Mouse (Mus musculus): Measurements from ENCODE around the gene Ext2.

The Ext2 gene

DNA sequence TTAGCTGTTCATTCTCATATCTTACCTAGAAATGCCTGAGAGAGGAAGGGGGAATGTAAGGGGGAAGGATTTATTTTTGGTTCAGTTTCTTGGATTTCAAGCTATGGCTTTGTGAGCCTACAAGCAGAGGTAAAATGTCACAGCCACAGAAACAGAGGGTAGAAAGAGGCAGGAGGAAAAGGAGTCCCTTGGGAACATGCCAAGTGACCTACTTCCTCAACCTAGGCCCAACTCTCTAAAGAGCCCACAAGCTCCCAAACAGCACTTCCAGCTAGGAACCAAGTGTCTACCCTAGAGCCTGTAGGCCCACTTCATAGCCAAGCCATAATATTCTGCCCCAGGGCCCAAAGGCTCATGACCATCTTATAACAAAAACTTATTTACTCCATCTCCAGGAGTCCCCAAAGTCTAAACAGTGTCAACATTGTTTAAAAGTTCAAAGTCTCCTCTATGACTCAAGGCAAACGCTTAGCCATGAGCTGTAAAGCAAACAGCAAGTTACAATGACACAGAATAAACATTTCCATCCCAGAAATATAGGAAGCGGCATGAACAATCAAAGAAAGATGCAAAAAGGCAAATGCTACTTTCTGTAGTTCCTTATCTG, 99.1 kb downstream of the Ext2 start:
- DNase-seq = no peak

DNA sequence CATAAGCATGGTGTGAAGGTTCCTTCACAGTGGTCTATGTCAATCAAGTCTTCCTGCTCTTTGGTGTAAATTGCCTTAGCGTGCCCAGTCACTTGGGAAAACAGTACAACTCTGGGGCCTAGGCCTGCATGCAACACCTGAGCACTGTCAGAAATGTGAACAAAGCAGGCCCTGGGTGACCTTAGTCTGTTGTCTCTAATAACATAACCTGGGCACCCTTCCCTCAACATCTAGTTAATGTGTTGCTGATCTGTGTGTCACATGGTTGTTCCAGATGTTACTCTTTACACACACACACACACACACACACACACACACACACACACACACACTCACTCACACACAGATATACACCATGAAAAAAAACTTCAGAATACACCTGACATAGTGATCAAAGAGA, 101.4 kb downstream of the Ext2 start:
- DNase-seq = no peak

DNA sequence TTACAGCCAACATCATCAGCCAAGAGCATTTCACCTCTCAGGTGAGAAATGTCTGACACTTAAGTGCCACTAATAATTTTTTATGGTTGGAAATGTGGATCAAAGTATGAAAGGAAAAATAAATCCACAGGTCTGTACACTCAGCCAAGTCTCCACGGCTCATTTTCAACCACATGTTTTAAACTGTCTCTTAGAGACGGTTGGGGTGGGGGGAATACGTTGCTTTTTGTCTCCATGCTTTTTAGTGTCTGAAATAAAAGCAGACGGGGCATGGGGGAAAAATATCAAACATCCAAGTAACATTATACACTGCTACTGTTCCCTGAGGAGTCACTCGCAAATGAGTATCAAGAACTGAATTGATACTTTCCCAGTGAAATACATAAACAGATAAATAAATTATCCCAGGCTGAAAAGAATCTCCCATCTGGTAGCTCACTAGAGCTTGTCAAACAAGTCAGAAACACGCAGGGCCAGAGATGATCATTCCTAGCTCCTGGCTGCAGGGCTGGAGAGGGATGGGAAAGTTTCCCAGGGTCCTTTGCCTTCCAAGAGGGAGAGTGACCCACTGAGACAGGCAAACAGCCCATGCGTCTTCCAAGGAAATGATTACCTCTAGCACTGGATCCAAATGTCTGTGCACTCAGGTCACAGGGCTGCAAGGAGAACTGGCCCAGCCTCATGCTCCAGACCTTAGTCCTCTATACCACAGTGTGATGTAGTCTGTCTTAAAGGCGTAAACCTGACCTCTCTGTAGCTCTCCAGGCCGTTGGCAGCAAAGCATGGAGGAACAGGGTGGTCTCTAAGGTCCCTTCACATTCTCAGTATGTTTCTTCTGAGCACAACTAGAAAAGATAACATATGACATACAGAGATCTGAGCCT, 102.3 kb downstream of the Ext2 start:
- no peak for DNase-seq

DNA sequence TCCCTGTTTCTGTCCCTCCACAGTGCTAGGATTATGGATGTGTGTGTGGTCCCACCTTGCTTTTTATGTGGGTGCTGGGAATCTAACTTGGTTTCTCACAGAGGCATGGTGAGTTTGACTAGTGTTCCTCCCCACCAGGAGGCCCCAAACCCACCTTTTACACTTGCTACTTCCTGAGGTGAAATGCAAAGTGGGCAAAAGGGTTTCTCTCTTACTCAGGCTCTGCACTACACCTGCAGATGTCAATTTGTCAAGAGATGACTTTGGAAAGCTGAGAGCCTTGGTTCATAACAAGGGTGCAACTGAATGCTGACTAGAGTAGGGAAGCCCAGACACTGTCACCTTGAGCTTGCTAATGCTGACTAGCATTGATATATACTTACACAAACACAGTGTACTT, 109.1 kb downstream of the Ext2 start:
- no peak for DNase-seq

DNA sequence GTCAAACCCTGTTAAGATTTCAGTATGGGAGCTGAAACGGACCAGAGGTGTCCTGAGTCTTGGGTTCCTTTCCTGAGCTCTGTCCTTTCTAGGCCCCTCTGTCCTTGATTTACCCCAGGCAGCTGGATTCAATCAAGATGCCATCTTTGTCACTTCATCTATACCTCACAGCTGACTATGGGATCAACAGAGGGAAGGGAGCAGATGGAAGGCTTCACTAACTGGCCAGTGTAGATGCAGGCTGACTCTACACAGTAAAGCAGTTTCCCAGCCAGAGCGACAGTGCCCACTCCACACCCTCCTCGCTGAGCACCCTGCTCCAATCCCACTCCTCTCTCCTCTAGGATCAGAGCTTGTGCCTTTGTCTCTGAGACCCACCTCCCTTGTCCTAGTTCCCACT, 110.9 kb downstream of the Ext2 start:
- no peak for DNase-seq

DNA sequence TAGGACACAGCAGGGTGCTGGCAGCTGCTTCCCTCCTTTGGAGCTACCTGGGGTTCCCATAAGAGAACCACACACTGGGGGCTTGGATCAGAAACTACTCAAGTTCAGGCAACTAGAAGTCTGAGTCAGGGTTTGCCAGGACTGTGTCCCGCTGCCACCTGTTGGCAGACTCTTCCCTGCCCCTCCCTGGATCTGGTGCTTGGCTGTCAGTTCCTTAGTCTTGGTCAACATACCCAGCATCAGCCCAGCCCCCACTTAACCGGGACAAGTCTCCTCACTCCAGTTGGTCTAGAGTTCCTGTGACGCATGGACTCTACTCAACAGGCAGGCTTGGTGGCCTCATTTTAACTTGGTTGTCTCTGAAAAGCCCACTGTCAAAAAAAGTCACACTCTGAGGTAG, 112.7 kb downstream of the Ext2 start:
- DNase-seq = no peak

DNA sequence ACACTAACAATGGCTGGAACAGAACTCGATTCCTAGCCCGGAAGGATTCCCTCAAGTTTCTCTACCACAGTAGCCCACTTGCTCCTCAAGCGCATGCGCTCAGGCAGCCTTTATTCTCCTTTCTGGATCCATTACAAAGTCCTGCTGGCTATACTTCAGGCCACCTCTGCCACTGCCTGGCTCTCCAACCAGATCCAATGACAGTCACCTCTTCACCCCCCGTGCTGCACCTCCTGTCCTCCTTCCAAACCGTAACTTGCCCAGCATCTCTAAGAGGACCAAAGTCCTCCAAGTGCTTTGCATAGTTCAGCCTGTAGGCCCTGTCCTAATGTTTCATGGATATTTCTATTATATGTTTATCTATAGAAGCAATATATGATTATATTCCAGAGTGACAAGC, 113.1 kb downstream of the Ext2 start:
- DNase-seq = no peak

DNA sequence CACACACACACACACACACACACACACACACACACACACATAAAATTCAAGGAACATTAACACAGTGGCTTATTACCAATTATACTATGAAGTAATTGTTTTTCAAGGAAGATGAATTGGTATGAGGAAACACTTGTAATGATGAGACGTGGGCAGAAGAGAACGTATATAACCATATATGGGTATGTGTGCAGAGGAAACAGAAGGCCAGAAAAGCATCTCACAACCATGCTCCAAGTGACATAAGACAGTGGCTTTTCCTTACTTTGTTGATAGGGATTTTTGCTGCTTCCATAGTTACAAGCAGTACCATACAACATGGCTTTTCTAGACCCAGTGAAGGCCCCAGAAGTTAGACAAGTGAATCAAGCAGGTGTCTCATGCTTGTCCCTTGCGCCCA, 115.5 kb downstream of the Ext2 start:
- no peak for DNase-seq

DNA sequence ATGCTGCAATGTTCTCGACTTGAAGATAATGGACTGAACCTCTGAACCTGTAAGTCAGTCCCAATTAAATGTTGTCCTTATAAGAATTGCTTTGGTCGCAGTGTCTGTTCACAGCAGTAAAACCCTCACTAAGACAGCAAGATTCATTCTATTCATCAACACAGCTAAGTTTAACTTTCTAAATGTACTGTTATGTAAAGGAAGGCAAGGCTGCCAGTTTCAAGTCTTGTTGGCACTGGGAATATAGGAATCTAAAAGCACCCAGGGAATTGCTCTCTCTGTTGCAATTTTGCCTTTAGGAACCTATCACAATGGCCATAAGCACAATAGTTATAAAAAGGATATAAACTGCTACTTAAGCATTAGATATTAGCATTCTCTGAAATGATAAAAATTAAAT, 116.0 kb downstream of the Ext2 start:
- DNase-seq = no peak

DNA sequence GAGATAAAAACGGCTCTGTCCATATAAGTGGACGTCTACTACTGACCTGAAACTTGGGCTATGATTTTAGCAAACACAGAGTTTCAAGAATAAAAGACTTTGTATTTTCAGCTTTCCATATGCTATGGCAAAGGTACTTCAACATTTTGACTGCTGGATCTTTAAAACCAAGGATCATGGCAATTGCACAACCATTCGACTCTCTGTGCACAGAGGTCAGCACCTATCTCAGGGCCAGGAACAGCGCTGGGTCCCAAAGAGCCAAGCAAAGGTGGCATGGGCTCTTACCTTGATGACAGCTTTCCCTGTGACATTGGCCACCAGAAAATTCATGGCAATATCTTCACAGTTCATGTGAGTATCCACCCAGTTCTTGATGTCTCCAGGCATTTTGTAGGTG, 118.2 kb downstream of the Ext2 start:
- no peak for DNase-seq

DNA sequence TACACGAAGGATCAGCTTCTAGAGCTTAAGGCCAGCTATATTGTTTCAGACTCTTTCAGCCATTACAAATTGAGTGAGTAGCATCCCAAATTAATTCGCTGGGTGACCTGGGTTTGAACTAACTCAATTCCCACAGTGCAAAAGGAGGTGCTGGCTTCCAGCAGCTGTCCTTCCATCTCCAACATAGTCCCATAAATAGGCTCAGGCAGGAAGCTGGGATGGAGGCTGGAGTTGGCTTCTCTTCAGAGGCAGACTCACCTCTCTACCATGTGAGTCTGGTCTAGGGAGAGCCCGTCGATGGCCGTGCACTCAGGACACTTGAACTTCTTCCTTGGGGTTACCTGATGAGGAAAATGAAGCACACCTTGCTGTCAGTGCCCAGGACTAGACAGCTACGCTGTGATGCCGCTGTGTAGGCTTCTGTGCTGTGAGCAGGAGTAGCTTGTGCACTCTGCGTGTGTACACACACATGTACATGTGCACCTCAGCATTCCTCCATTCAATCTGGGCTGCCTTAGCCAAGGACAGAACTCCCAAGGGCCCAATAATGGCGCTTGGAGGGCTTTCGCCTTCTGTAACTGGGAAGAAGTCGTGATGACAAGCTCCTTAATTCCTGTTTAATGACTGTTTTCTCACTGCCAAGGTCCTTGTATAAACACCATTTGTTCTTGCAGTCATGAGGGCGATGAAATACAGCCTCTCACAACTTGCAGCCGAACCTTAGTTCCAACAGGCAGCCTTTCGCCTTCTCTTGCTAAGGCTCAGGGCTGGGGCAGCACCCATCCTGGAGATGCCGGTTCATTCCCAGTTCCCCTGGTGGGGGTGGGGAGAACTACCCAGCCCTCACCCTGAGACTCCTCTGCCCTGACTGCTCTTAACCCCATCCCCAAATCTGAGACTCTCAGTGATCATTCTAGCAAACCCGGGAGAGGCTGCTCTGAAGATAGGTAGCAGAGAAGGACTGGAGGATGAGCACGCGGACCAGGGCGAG, 119.1 kb downstream of the Ext2 start:
- peak; percentile 79 for DNase-seq

DNA sequence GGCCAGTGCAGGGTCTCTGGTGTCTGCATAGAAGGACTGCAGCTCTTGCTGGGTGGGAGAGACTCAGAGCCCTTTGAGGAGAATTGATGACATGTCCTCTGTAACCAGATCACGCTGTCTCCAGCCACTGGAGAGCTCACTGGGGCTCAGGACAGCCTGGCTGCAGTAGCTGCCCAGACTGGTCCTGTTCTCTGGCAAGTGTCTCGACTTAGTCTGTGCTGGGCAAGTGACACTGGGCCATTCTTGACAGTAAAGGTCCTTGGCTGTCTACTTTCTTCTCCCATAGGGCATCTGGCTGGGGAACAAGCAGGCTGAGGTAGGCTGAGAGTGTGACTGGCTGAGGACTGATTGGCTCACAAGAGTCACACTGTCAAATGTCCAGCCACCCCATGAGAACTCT, 123.0 kb downstream of the Ext2 start:
- no peak for DNase-seq

DNA sequence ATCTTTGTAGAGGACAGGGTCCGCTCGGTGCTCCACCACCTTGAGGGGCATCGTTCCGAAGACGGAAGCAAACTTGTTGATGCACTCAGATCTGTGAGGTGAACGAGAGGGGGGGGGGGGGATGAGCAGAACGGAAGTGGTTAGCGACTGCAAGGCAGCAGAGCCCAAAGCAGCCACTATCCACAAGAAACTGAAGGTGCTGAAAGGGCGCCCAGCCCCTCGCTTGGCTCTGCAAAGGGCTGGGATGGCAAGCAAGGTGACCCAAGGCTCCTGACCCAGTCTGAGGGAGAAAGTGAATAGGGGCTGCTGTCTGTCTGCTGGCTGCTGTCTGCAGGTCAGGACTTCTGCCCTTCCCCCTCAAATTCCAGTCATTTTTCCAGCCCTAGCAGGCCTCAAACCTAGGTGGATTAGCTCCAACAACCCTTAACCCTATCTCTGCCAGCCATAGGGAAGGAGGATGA, 126.2 kb downstream of the Ext2 start:
- DNase-seq = no peak

DNA sequence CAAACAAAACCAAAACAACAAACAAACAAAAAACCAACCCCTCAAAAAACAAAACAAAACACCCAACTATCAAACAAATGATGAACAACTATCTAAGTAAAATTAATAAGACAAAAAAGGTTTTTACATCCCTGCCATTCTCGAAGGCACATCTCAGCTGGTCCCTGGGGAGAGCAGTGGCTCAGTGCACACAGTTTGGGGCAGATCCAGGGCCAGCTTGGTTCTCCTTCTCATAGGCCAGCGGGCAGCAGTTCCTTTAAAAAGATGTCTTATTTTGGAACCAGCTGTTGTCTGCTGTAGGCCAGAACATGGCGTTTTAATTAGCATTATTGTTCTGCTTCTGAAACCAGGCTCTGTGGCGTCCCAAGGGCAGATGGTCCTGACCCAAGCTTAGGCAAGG, 129.3 kb downstream of the Ext2 start:
- no peak for DNase-seq

DNA sequence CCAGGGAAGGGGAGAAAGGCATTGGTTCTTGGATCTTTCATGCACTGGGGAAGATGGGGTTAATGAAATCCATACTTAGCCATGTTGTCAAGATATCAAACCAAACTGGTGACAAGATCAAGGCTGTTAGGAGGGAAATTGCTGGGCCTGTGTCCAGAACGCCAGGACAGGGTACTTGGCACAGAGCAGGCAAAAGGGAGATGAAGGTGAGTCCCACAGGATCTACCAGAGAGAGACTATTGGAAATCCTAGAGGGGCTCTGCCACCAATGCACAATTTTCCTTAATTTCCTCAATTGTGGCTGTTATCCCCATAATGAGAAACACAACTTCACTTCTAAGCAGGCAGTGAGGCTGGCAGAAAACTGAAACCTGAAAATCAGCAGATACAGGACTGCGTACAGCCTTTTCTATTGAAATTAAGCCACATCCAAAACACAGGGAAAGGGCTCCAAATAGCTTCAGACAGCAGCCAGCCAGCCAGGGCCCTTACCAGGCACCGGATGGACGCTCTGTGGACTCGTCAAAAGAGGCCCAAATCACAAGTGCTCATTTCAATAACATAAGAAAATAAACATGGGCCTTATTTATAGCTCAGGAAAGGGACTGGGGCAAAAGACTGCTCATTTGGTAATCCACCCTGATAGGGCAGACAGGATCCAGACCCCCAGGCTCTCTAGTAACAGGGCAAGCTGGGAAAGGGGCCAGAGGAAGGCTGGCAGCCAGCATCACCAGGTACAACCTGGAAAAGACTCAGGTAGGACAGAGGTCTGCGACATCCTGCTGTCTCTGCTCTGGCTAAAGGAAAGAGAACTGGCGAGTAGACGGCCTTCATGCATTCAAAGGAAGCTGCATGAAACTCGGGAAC, 132.1 kb downstream of the Ext2 start:
- DNase-seq = no peak

DNA sequence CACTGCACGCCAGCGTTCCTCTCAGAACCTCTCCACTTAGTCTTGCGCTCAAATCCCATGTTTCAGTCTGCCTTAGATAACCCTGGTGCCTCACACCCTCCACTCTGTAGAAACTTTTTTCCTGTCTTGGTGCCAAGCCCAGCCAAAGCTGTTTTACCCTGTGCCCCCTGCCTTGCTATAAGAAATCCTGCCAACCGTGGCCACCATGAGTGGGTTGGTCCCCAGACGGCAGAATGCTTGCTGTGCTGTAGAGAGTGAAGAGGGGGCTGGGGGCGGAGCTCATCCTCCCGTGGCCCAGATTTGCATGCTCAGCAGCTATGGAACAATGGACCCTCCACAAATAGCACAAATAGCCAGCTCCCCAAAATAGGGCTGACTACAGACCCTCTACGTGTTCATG, 138.7 kb downstream of the Ext2 start:
- DNase-seq = peak; percentile 77

DNA sequence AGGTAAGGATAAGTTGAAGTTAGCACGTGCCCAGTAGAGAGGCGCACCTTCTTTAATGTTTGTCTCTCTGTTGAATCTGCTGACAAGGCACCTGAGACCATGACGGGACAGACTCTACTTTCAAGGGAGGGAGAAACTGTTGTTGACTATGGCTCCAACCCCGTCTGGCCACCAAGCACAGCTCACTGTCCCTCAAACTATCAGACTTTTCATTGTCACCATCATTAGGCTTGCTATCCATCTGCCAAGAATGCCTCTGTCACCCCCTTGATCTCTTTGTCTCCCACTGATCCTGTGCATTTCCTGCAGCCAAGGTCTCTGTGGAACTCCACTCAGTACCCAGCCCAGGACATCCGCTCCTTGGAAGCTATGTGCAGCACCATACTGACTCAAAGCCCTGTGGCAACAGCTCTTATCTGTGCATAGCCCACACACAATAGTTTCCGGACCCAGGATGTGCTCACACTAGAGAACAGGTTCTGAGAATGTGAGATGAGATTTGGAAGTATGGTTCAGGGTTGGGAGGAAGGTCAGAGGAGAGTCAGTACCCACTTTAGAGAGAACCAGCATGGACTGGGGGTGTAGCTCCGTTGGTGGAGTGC, 139.7 kb downstream of the Ext2 start:
- DNase-seq = peak; percentile 70

DNA sequence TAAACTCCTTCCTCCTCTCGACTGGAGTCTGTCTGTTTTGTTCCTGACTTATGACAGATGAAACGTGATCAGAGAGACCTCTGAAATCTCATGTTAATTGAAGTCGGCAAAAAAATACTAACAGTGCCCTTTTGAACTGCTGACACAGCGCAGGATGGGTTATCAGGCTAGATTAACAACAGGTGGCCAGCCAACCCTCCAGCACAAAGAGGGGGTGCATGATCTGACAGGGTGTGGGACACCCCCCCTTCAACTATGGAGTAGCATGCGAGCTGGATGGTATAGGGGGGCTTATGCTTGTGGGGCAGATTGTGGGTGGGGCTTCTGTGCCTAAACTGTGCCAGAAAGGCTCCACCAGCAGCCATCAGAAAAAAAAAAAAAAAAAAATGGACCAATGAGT, 141.0 kb downstream of the Ext2 start:
- no peak for DNase-seq

DNA sequence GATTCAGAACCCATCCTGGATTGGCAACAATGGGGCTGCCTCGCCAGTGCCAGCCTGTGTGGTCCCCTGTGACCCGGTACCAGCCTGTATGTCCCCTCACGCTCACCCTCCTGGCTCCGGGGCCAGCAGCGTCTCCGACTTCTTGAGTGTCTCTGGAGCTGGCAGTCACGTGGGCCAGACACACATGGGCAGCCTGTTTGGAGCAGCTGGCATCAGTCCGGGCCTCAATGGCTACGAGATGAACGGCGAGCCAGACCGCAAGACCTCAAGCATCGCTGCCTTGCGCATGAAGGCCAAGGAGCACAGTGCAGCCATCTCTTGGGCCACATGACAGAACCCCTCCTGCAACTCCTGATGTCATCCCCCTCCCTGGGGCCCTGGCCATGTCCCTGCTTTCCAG, 145.1 kb downstream of the Ext2 start:
- no peak for DNase-seq

DNA sequence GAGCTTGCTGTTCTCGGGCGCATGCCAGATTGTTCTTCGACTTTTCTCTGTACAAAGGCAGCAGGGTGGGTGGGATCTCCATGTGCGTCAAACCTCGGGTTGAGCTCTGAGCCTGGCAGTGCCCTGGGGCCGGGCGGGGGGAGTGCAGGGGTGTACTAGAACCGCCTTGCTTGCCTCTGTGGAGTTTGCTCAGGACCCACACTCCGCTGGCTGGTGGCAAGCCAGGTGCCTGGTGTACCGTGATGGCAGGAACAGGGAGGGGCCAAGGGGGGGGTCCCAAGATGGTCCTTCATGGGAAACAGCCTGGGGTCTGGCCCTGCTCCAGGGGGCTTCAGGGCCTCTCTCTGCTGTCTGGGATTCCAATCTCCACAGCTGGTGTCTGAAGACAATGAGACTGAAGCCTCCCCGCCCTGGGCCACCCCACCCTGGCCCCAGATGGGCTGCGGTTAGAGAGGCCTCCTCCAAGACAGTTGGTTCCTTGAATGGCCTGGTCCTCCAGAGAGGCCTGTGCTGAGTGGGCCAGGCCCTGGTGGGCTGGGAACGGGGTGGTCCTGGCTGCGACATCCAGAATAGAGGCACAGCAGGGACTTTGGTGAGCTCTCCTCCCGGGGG, 150.7 kb downstream of the Ext2 start:
- no peak for DNase-seq

DNA sequence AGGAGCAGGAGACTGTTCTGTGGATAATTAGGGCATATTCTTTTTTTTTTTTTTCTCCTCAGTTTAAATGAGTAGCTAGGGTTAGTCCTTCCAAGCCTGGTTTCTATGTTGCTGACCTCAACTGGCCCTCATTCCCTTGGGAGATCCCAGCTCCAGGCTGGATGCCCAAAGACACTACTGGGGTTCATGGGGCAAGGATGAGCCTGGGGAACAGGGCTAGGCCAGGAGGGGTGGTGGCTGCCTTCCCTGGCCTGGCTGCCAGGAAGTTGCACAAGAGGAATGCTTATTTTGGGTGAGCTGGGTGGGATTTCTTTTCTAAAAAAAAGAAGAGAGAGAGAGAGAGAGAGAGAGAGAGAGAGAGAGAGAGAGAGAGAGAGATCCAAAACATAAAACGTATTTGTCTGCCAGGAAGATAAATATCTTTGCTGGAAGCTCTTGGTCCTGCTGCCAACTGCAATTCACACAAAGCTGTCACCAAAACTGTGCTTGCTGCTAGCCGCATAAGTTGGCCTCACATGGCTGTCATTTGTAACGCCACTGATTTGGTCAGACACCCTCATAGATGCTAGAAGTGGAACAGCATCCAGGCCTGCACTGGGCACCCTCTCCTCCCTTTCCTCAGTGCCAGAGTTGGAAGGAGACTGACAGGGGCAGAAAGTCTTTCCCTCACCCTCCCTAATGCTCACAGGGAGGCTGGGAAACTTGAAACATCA, 156.1 kb downstream of the Ext2 start:
- DNase-seq = peak; percentile 95

Data from heart, adult 11 months (tissue).